Mouse (Mus musculus) myocyte (in vitro differentiated cells): ENCODE measurements around the gene Dusp6. TPM values are rescaled to one million over a fixed set of nuclear protein-coding genes. Genes with fewer than 3 reads are reported as not detected.

Source experiments
- H3K27me3 ChIP-seq: one replicate; pipeline ENCODE4 v1.6.1; 2011; ENCODE audit not compliant: control insufficient read depth, insufficient read depth, insufficient read length
- H3K36me3 ChIP-seq: one replicate; pipeline ENCODE4 v1.6.1; 2011; ENCODE audit not compliant: control insufficient read depth, insufficient read depth
- H3K4me2 ChIP-seq: one replicate; pipeline ENCODE4 v1.6.1; 2011; ENCODE audit warnings: low read depth, control low read depth
- H3K4me3 ChIP-seq: one replicate; pipeline ENCODE4 v1.5.1; 2011; ENCODE audit warnings: mild to moderate bottlenecking, control low read depth, moderate library complexity
- H3K79me2 ChIP-seq: one replicate; pipeline ENCODE4 v1.6.1; 2011; ENCODE audit not compliant: control insufficient read depth, insufficient read depth
- H3ac ChIP-seq: one replicate; pipeline ENCODE4 v1.6.1; 2011; ENCODE audit not compliant: control insufficient read depth, insufficient read length
- CEBPB ChIP-seq: IDR thresholded peaks from 2 replicates; pipeline ENCODE4 v1.6.1; 2011; ENCODE audit warnings: mild to moderate bottlenecking, moderate library complexity; ENCODE audit not compliant: poor library complexity, insufficient read depth, severe bottlenecking
- E2F4 ChIP-seq: IDR thresholded peaks from one replicate; pipeline ENCODE4 v1.6.1; 2011; ENCODE audit warnings: mild to moderate bottlenecking, control low read depth, moderate library complexity; ENCODE audit not compliant: insufficient read depth
- MAX ChIP-seq: IDR thresholded peaks from one replicate; pipeline ENCODE4 v1.6.1; 2011; ENCODE audit warnings: low read depth, mild to moderate bottlenecking, control low read depth
- MYOD1 ChIP-seq, 3 experiments: IDR thresholded peaks; one replicate each; pipeline ENCODE4 v1.6.1; 2011; ENCODE audit warnings: control low read depth in 2 of 3, low read depth in 2 of 3, mild to moderate bottlenecking in 2 of 3, moderate library complexity in 1 of 3; ENCODE audit not compliant: insufficient read length in 2 of 3, control insufficient read depth in 1 of 3
- MYOG ChIP-seq, 3 experiments: IDR thresholded peaks; one replicate each; pipeline ENCODE4 v1.6.1; 2011; ENCODE audit warnings: control low read depth in 2 of 3, low read depth in 2 of 3, mild to moderate bottlenecking in 2 of 3; ENCODE audit not compliant: insufficient read length in 2 of 3, control insufficient read depth in 1 of 3, insufficient read depth in 1 of 3
- POLR2A ChIP-seq: IDR thresholded peaks from one replicate; pipeline ENCODE4 v1.6.1; 2011; ENCODE audit warnings: low read depth, mild to moderate bottlenecking, control low read depth, moderate library complexity; ENCODE audit not compliant: insufficient read length
- POLR2AphosphoS2 ChIP-seq: IDR thresholded peaks from one replicate; pipeline ENCODE4 v1.6.1; 2011; ENCODE audit warnings: low read depth, control low read depth; ENCODE audit not compliant: insufficient read length
- REST ChIP-seq: IDR thresholded peaks from one replicate; pipeline ENCODE4 v1.6.1; 2011; ENCODE audit warnings: mild to moderate bottlenecking, control low read depth, moderate library complexity; ENCODE audit not compliant: insufficient read depth, insufficient read length
- SRF ChIP-seq: IDR thresholded peaks from one replicate; pipeline ENCODE4 v1.6.1; 2011; ENCODE audit warnings: low read depth; ENCODE audit not compliant: control insufficient read depth, insufficient read length
- TCF12 ChIP-seq: IDR thresholded peaks from one replicate; pipeline ENCODE4 v1.6.1; 2011; ENCODE audit warnings: mild to moderate bottlenecking, control low read depth; ENCODE audit not compliant: poor library complexity, insufficient read depth, severe bottlenecking
- TCF3 ChIP-seq: IDR thresholded peaks from one replicate; pipeline ENCODE4 v1.6.1; 2011; ENCODE audit warnings: low read depth, control low read depth; ENCODE audit not compliant: insufficient read length
- USF1 ChIP-seq: IDR thresholded peaks from one replicate; pipeline ENCODE4 v1.6.1; 2011; ENCODE audit warnings: low read depth, mild to moderate bottlenecking, control low read depth, moderate library complexity
- polyA plus RNA-seq: library from polyadenylated mRNA; unstranded; fragments of >200 nt; fragmentation: generic; extraction: Trizol; gene quantifications from one replicate; pipeline ENCODE4 v1.2.1, GENCODE M21; 2012; ENCODE audit warnings: missing spikeins

The Dusp6 gene
- polyA plus RNA-seq, 1 experiment: 21.6 TPM

DNA sequence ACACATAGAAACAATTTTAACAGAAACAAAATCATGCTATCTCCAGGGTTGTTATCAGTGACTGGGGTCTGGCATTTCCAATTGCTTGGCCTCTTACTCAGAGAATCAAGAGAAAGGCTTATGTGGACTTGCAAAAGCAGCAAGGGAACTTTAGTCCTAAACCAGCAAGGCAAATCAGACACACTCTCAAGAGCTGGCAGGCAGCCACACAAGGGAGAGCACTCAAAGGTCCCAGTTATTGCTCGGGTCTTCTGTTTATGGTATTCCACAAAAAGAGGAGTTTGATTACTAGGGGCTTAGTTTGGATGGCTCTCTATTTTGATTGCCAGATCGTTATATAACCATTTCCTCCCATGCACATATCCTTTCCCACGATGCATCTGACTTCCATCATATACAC, 38.8 kb upstream of the Dusp6 start:
- Histone ChIP-seq H3K27me3 (no peaks in the 10 kb centered on the region), H3K79me2 (no peaks in the 10 kb centered on the region), H3ac (no peak overlapping the region), H3K4me2 (no peak overlapping the region), H3K4me3 (no peak overlapping the region), H3K36me3 (no peaks in the 10 kb centered on the region)
- no peak for TF ChIP-seq MYOG (IDR thresholded peaks at IDR 0.05; ENCODE audit: control insufficient read depth in 1 of 3, insufficient read depth in 1 of 3, insufficient read length in 2 of 3, low read depth in 2 of 3)
- TF ChIP-seq TCF12: no peak
- TF ChIP-seq CEBPB: no peak
- TF ChIP-seq REST: no peak
- no peak for TF ChIP-seq E2F4
- no peak for TF ChIP-seq MAX
- no peak for TF ChIP-seq POLR2AphosphoS2
- no peak for TF ChIP-seq MYOD1 (IDR thresholded peaks at IDR 0.05; ENCODE audit: control insufficient read depth in 1 of 3, insufficient read length in 2 of 3, low read depth in 2 of 3)
- TF ChIP-seq USF1: no peak

DNA sequence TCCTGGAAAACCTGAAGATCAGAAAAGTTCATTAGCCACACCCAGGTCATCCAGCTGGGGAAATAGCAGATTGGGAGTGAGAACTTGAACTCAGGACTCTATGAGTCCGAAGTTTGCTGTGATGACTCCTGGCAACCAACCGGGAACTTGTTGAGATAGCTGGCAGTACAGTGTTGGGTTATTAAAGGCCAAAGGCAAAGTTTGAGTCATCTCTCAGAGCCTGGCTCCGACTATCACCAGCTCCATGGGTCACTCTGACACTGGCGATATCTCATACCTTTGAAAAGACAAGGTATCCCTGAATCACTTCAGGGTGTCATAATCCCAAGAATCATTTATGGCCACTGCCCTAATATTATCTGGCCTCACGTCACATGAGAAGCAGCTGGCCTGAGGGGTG, 36.2 kb upstream of the Dusp6 start:
- no peak for TF ChIP-seq E2F4
- no peak overlapping the region for H3K4me2 ChIP-seq
- no peak overlapping the region for H3ac ChIP-seq
- H3K36me3 ChIP-seq: no peaks in the 10 kb centered on the region
- no peaks in the 10 kb centered on the region for H3K27me3 ChIP-seq
- no peaks in the 10 kb centered on the region for H3K79me2 ChIP-seq
- no peak overlapping the region for H3K4me3 ChIP-seq

DNA sequence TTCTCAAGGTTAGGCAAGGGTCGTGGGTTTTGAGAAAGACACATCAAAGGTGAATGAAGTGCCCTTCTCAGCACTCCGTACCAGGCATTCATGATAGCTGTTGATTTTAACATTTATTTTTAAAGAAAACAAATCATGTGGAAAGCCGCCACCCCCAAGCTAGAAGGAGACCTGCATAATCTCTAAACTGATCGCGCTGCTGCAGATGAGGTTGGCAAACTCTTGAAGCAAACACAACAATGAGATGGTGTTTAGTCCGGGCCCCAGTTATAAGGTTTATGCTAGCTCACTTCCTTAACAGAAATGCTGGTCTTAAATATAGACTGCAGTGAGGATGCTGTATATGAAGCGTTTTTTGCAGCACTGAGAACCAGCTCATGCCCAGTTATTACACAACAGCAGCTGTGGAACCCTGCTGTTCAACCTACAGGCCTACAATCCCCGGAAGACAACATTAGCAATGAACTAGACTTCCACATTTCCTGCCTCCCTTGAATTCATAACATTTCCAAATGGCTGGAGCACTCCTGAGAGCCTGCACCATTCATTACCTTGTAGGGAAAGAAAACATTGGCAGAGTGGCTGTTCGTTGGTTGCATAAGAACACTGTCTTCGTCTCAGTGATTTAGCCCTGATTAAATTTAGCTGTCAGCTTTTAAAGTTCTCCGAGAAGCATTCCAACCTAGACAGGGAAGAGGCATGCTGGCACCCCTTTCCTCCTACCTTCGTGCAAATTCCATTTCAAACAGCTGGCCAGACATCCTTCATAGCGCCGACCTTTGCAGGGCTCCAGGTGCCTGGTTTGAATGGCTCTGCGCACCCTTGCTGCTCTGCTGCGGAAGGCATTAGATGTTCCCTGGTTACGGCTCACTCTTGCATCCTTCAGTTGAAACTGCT, 34.8 kb upstream of the Dusp6 start:
- Histone ChIP-seq H3K79me2 (no peaks in the 10 kb centered on the region), H3K36me3 (no peaks in the 10 kb centered on the region), H3ac (no peak overlapping the region), H3K4me2 (no peak overlapping the region), H3K27me3 (no peaks in the 10 kb centered on the region), H3K4me3 (no peak overlapping the region)
- TF ChIP-seq MAX (no peak), SRF (no peak), CEBPB (no peak), POLR2A (no peak), POLR2AphosphoS2 (no peak)

DNA sequence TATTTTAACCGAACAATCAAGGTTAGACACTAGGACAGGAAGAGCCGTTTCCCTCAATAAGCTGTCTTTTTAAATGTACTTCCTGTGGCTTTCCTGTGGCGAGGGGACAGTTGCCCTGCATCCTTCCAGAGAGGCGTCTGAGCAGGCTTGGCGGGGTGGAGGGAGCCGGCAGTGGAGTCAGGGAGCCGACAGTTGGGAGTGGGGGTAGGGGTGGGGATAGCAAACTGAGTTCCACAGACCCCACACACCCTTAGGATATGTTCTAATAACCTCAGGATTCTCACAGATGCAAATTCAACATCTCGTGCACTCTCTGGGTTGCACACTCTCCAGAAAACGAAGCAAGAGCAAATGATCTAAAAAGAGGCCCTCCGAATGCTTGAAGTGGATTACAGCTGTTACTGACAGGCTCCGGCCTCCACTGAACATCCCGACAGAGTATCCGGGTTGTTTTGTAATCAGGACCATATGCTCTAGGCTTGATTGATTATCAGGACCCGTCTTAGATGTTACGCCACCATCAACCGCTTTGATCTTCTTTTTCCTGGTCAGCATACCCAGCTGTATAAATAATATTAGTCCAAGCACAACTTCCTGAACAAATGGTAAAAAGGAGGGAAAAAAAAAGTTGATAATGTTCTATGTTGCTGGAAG, 33.9 kb upstream of the Dusp6 start:
- H3K27me3 ChIP-seq: no peaks in the 10 kb centered on the region
- no peak overlapping the region for H3ac ChIP-seq
- H3K36me3 ChIP-seq: no peaks in the 10 kb centered on the region
- TF ChIP-seq E2F4: no peak
- no peak for TF ChIP-seq TCF3
- H3K4me2 ChIP-seq: no peak overlapping the region
- H3K79me2 ChIP-seq: no peaks in the 10 kb centered on the region
- no peak overlapping the region for H3K4me3 ChIP-seq

DNA sequence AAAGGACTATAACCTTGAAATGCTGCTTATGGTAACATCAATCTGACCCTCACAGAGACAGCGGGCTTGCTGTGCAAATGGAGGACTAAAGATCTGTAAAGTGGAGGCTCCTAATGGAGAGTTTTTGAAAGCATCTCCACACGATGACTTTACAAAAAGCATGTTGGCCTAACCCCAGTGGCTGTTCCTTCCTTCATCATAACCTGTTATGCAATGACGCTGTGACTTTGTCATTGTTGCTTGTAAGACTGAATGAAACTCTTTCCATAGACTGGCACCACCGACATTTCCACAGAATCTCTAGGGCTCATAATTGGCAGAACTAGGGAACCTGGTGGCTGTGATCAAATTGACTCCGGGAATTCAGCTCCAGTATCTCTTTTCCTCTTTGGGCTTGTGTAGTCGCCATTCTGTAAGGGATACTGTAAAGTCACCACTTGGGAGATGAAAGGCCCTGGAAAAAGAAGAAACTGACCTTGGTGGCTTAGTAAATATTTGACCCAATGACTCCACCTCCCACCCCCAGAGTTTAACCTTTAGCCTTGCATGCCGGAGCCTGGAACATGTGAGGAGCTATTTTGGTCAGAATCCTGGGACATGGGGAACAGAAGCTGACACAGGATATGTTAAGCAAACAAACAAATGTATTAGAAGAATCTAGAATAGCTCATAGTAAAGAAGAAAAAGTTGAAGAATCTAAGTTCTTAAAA, 30.4 kb upstream of the Dusp6 start:
- Histone ChIP-seq H3K4me2 (no peak overlapping the region), H3ac (no peak overlapping the region), H3K27me3 (no peaks in the 10 kb centered on the region), H3K36me3 (no peaks in the 10 kb centered on the region), H3K4me3 (no peak overlapping the region), H3K79me2 (no peaks in the 10 kb centered on the region)
- TF ChIP-seq TCF12 (no peak), MAX (no peak), POLR2AphosphoS2 (no peak), POLR2A (no peak), CEBPB (no peak), MYOG (IDR thresholded peaks at IDR 0.05; ENCODE audit: control insufficient read depth in 1 of 3, insufficient read depth in 1 of 3, insufficient read length in 2 of 3, low read depth in 2 of 3) (no peak), REST (no peak), E2F4 (no peak), USF1 (no peak), MYOD1 (IDR thresholded peaks at IDR 0.05; ENCODE audit: control insufficient read depth in 1 of 3, insufficient read length in 2 of 3, low read depth in 2 of 3) (no peak), TCF3 (no peak), SRF (no peak)
